Mouse (Mus musculus) lung, postnatal 25 days (tissue): ENCODE measurements around the gene Aldh1b1.

ENCODE experiments used
- DNase-seq: peaks from one replicate; pipeline ENCODE4 v3.0.0; 2022; ENCODE audit warnings: low spot score

Aldh1b1 gene

DNA sequence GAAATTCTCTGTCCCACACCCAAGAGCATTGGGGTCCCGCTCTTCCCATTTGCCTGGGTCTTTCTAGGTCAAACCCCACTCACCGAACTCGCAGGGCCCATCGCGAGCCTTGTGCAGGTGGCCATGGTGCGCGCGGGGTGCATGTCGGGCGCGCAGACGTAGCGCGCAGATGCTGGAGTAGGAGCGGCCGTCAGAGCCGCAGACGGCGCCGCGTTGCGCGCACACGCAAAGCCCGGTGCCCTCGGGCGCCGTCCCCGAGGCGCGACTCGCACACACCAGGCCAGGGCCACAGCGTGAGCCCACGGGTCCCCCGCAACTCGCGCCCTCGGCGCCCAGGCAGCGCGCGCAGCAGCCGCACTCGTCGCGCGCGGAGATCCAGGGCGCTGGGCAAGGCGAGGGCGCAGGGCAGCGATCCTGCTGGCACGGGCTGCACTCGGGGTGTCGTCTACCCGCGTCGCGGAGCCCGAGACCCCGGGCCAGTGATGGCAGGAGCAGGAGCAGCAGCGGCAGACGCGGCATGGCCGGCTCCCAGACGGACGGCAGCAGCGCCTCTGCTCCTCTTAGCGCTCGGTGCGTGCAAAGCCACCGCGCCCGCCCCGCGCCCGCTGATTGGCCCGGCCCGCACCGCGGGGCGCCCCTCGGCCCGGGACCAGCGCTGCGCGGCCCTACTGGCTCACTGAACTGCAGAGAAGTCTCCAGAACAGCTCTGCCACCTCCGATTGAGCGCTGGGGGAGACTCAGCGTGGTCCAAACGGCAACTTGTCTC lies 27.6 kb downstream of the Aldh1b1 start, which contains the start of gene Igfbpl1:
Igfbpl1 (minus strand) TSS at position 649 of the 766 bp plus-strand sequence.
- no peak for DNase-seq

DNA sequence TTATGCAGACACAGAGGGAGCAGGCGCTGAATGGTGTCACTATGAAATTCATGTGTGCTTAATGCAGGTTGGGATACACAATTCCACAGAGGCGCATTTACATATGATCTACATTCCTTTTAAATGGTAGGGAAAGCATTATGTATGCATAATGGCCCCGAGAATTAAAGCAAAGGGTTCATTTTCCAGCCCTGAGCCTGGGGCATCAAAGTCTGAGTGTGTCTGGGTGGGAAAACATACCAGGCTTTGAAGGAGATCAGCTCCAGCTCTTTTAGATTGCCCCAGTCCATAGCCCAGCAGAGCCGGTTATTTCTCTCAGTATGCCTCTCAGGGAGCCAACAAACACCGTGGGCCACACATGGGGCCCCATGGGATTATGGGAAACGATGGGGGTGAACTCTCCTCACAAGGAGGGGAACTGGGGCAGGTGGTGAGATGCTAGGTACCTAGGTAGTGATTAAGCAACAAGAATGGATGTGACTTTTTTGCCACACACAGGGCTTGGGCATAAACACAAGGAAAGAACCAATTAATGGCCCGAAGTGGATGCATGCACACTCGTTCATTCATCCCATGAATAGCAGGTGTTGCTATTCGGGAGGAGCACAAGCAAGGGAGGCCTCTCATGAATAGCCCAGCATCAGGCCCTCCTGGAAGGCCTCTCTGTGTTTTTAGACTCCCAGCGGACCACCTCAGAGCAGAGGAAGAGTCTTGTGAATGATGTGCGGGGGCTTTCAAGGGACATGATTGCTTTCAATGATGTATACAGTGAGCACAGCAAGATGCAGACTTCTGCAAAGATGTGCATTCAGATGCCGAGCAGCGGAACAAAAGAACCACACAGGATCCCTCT lies 31.3 kb downstream of the Aldh1b1 start:
- DNase-seq: no peak

DNA sequence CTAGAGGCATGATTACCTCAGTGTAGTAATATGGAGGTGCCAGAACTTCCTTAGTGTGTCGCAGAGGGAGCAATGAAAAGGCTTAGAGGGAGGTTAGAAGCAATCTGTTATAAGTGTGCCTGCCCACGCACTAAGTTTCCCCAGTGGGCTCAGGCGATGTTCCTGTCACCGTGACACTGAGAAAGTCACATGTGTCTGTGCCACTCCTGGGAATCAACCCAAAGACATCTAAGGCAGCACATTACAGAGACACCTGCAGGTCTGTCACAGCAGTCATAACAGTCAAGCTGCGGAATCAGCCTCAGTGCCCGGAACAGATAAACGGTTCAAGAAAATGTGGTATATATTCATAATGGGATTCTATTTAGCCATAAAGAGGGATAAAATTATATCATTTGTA lies 33.2 kb downstream of the Aldh1b1 start:
- no peak for DNase-seq

DNA sequence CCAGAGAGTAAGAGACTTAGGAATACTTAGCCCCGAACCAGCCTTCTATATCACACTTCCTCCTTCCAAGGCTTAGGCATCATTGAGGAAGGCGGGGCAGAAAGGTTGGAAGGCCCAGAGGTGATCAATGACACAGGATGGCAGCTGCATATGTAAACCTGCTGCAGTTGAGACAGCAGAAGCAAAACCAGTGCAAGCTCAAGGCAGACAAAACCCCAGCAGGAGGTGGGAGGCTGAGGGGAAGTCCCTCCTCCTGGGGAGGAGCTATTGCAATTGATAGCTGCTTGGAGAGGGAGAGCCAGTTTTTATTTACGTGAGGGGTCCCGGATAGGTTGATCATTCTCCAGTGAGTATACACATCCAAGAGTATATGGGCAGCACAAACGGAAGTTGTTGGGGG lies 34.6 kb downstream of the Aldh1b1 start:
- DNase-seq: no peak

DNA sequence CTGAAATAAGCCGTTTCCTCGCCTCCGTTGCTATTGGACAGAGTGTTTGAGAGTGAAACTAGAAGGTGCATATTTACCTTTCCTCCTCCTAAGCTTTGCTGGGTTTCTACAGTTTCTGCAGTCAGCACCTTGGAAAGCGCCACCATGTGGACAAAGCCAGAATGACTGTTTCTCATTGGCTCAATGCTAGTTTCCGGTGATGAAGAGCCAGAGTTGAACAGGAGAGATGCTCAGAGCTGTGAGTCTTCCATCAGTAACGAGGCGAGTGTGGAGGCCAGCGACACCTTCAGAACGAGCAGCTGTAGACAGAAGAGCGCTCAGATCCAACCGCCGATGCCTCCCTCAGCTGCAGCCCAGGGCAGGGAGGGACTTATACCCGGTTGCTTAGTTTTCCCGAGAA lies 45.5 kb downstream of the Aldh1b1 start:
- DNase-seq: no peak

DNA sequence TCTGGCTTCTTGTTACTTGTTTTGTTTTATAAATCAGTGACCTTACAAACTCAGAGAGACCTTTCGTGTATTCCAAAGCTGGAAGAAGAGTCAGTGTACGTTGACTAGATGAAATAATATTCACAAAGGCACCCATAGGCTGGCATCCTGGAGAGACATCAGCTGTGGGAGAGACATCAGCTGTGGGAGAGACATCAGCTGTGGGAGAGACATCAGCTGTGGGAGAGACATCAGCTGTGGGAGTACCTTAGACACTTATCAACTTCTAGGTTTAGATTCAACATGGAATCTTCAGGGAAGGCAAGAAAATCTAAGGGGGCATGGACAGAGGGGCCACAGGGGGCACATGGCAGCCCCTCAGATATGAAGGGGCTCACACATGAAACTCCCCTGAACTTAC lies 47.4 kb downstream of the Aldh1b1 start:
- no peak for DNase-seq

DNA sequence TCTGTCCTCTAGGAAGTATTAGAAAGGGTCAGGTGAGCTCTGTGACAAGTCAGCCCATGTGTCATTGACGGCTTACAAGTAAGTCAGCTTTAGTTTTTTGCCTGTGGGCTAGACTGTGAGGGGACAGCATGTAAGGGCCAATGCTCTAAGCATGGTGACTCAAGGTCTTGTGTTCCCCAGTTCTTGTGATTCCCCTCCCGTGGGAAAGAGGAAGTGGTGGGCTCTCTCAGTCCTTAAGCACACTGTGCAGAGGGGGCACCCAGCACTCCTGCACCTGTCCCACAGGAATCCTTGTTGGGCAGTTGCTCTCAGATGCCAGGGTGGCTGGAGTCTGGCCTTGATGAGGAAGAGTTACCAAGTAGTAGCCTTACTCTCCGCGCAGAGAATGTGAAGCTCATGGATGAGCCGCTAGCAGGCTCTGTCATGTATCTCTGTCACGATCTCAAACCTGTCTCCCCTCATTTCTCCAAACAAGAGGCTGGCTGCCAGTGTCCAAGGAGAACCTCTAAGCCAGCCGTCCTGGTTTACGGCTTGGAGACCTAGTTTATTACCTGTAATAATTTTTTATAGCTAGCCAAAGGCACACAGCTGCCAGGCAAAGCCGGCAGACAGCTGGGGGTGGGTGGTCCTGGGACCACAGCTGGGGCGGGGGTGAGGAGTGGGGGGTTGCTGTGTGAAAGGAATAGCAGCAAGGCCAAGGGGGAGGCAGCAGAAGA lies 49.4 kb downstream of the Aldh1b1 start, which contains the start of gene Stra6l:
Stra6l (plus strand) TSS at position 556 of the 716 bp plus-strand sequence.
- DNase-seq: no peak

DNA sequence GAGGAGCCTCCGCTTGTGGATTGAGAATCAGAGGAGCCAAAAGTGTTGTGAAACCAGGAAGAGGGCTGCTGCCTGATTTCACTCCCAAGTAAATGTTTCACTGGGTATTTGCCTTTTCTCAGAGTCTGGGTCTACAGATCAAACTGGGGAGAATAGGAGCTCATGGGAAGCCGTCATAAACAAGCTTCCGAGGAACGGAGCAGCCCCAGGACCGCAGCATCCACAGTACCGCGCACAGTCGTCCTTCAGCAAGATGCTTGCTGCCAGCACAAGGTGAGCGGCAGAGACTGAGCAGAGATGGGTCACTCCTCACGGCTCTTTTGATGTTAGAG lies 50.0 kb downstream of the Aldh1b1 start:
- no peak for DNase-seq

DNA sequence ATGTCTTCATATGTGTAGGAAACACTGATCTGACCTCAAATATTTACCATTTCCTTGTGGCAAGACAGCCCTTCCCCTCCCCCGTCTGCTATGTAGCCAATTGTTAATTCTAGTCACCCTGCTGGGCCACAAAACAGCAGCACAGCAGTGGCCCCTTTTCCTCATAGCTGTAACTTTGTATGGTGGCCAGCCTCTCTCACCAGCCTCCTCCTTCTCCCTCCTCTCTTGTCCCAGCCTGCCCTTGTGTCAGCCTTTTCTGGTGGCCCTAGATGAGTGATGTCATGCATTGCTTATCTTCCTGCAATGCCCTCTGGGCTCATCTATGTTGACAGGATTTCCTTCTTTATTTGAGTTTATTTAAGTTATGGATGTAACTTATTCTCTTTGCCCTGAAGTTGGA lies 50.6 kb downstream of the Aldh1b1 start:
- no peak for DNase-seq

DNA sequence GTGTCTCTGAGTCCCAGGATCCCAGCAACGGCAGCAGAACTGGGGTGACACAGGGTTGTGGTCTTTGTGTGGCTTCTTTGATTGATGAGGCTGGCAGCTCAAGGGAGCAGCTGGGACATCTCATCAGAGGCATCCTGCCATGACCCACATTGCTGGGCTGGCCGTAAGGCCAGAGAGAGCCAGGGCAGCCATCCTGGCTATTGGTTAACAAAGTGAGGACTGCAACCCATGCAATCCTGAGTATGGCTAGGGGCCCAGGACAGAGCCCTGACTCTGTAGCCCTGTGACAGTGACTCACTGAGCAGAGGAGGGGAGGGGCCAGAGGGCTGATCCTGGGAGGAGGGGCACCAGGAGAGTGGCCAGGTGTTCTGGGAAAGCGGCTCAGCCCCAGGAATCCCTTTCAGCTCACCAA lies 52.8 kb downstream of the Aldh1b1 start:
- DNase-seq: peak; percentile 10

DNA sequence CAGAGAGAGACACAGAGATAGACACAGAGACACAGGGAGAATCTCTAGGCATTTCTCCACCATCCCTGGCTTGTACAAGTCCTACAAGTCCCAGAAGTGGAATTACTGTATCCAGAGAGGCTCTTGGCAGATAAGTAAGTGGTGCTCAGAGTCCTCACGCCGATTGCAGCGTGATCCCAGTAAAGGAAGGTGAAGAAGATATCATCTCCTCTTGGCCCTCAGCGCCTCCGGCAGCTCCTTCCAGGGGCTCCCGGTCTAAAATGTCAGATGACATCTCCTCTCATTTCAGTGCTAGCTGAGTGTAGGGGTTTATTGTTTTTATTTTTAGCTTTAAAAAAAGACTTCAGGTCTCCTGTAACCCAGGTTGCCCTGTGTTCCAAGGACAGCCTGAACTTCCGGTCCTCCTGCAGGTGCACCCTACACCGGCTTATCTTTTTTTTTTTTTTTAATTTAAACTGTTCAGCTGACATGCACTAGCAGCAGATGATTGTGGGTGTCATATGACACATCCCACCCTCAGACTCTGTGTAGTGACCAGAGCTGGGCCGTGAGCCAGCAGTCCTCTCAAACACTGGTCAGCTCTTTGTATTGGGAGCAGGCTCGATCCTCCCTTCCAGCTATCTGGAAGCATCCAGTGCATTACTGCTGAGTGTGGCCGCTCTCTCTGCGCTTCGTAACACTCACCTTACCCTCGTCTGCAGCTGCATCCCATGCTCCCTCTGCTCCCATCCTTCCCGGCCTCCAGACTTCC lies 54.8 kb downstream of the Aldh1b1 start:
- DNase-seq: no peak
